Mouse (Mus musculus) megakaryocyte-erythroid progenitor cell, adult 5 weeks (primary cell): ENCODE data around the gene Mettl14. TPM values are rescaled to one million over a fixed set of nuclear protein-coding genes. Genes with fewer than 3 reads are reported as not detected.

Experiments
- polyA plus RNA-seq: library from polyadenylated mRNA; stranded (reverse); fragments of >175 nt; gene quantifications from 2 replicates; pipeline ENCODE4 v1.2.3, GENCODE M21; 2012

Mettl14 gene
- polyA plus RNA-seq: 10.6 and 11.3 TPM in 2 replicates

GRCm38 (mm10) chr3:123385486-123386156 lies at the start of gene Mettl14:
TSS of gene Mettl14 (minus strand) at chr3:123386108.

Other genes with a start within 250 kb of the Mettl14 start
- gene Synpo2, start 150.0 kb downstream of the Mettl14 start, polyA plus RNA-seq: 0.91 and 0.99 TPM in 2 replicates
- gene Sec24d, start 118.7 kb downstream of the Mettl14 start, polyA plus RNA-seq: 87.6 and 115 TPM in 2 replicates
- not detected in 2 replicates for gene Prss12, start 60.8 kb upstream of the Mettl14 start, polyA plus RNA-seq